Mouse (Mus musculus): ENCODE data around the gene Tmem258.

DNA sequence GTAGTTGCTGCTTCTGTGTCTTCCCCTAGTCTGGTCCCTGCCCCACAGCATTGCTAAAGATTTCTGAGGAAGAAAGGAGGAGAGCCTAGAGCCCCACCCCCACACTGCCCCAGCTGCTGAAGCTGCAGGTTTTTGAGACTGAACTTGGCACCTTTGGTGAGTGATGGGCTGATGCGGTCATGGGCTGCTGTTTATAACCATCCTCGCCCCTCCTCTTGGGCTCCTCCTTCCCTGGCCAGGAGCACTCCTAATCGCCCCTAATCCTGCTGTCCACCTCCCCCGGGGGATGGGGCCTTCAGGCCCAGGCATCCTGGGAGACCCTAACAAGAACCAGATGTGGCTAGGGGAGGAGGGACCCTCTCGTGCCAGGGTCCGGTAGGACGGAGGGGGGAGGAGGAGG, 27.2 kb downstream of the Tmem258 start:
- no peak for TF ChIP-seq CTCF (IDR thresholded peaks at IDR 0.05 in 2 of 3, conservative IDR thresholded peaks at IDR 0.05 in 1 of 3; ENCODE audit: control insufficient read depth in 1 of 3, insufficient read depth in 1 of 3, low read depth in 2 of 3, low read length in 3 of 3, poor library complexity in 1 of 3, severe bottlenecking in 1 of 3)
- TF ChIP-seq POLR2AphosphoS2 (IDR thresholded peaks at IDR 0.05; ENCODE audit: low read length): no peak
- no peak for TF ChIP-seq POLR2A (IDR thresholded peaks at IDR 0.05; ENCODE audit: control insufficient read depth in 1 of 2, insufficient read depth in 1 of 2, low read depth in 1 of 2, low read length in 2 of 2, poor library complexity in 1 of 2)
- TF ChIP-seq GATA1 (IDR thresholded peaks at IDR 0.05; ENCODE audit: low read depth, low read length): no peak
- TF ChIP-seq MAZ (IDR thresholded peaks at IDR 0.05; ENCODE audit: low read depth, low read length): no peak
- no peak for TF ChIP-seq EP300 (IDR thresholded peaks at IDR 0.05; ENCODE audit: low read depth in 1 of 2, low read length in 2 of 2)
- no peak for TF ChIP-seq ELF1 (IDR thresholded peaks at IDR 0.05; ENCODE audit: low read depth, low read length)
